ENCODE assay signal across 9 mouse cellular contexts in the genomic region with DNA sequence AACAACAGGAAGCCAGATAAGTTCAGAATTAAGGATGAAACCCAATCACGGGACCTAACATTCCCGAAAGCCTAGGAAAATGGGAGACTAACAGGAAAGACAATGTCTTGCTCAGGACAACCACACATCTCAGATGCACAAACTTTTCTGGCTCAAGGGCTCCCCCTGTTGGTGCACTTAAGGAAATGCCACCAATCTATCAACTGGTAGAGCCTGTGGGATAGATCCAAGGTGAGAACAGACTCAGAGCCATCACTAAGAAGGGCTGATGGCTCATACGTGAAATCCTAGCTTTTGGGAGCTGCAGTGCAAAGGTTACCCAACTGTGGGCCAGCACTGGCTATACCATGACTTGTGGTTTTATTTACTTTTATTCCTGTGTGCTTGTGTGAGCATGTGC. TPM values are rescaled to one million over a fixed set of nuclear protein-coding genes. Genes with fewer than 3 reads are reported as not detected.
DNase-seq lines count a peak whose midpoint lies in the region; ATAC-seq and TF ChIP-seq lines count a peak whose summit lies in the region.
"Had no signal": no experiment of that assay in that cellular context is flagged by ENCODE, and none has a peak within 500 bp of the region (broad histone marks: within the 10 kb centered on the region; RNA-seq: fewer than 3 reads in every experiment).

No protein-coding gene starts in this region.

- H3K27me3 ChIP-seq in MEL (ENCODE audit: control insufficient read depth in 1 of 2, insufficient read depth in 2 of 2, low read length in 2 of 2), result no peaks in the 10 kb centered on the region
- no peaks in the 10 kb centered on the region for H3K27me3 ChIP-seq in embryonic facial prominence, embryonic 15.5 days
- H3K27me3 ChIP-seq in heart, postnatal 0 days (ENCODE audit: control insufficient read depth, insufficient read depth, low read length), result no peaks in the 10 kb centered on the region
- no peaks in the 10 kb centered on the region for H3K27me3 ChIP-seq in lung, embryonic 15.5 days
- H3K27me3 ChIP-seq: neural tube, embryonic 12.5 days had no signal

- peak; percentile 75; the same call in 1 of the 2 replicates for ATAC-seq in embryonic facial prominence, embryonic 15.5 days (ENCODE audit: insufficient number of reproducible peaks, low FRiP score, low TSS enrichment, low read depth)
- peak; percentile 59 for ATAC-seq in heart, postnatal 0 days (ENCODE audit: insufficient read depth, low read depth)
- peak; percentile 39; the same call in 1 of the 2 replicates for ATAC-seq in lung, embryonic 15.5 days (ENCODE audit: borderline replicate concordance, extremely low read depth, low FRiP score, low TSS enrichment)

- H3K9me3 ChIP-seq in MEL (replicated peaks; ENCODE audit: insufficient read depth, low read length), result no peaks in the 10 kb centered on the region
- H3K9me3 ChIP-seq in embryonic facial prominence, embryonic 15.5 days (replicated peaks), result no peaks in the 10 kb centered on the region
- no peaks in the 10 kb centered on the region for H3K9me3 ChIP-seq in heart, postnatal 0 days (replicated peaks; ENCODE audit: control insufficient read depth, low read length)
- H3K9me3 ChIP-seq in lung, embryonic 15.5 days, result no peaks in the 10 kb centered on the region
- H3K9me3 ChIP-seq: neural tube, embryonic 12.5 days had no signal

- no peak overlapping the region for H3K27ac ChIP-seq in MEL (ENCODE audit: control insufficient read depth, low read depth, low read length)
- peak overlapping the region; percentile 72; the same call in 1 of the 2 replicates for H3K27ac ChIP-seq in embryonic facial prominence, embryonic 15.5 days (replicated peaks)
- peak overlapping the region; percentile 71; the same call in 1 of the 2 replicates for H3K27ac ChIP-seq in heart, postnatal 0 days (ENCODE audit: low read depth)
- peak overlapping the region; percentile 22; the same call in 1 of the 2 replicates for H3K27ac ChIP-seq in lung, embryonic 15.5 days
- H3K27ac ChIP-seq: neural tube, embryonic 12.5 days had no signal

- no peak overlapping the region for H3K4me3 ChIP-seq in MEL (ENCODE audit: control insufficient read depth in 1 of 2, insufficient read depth in 1 of 2, low read depth in 2 of 2, low read length in 2 of 2)
- H3K4me3 ChIP-seq in embryonic facial prominence, embryonic 15.5 days (replicated peaks), result no peak overlapping the region
- no peak overlapping the region for H3K4me3 ChIP-seq in heart, postnatal 0 days (ENCODE audit: low read depth, low read length)
- H3K4me3 ChIP-seq in lung, embryonic 15.5 days, result no peak overlapping the region
- H3K4me3 ChIP-seq: neural tube, embryonic 12.5 days had no signal

- 0 out of 2 replicates have a peak overlapping the region, but pooled peaks have one; percentile 22 for H3K4me2 ChIP-seq in embryonic facial prominence, embryonic 15.5 days (replicated peaks)
- no peak overlapping the region; the same call in 1 of the 2 replicates for H3K4me2 ChIP-seq in heart, postnatal 0 days (ENCODE audit: low read depth, low read length)
- peak overlapping the region; percentile 41; the same call in 1 of the 2 replicates for H3K4me2 ChIP-seq in lung, embryonic 15.5 days
- H3K4me2 ChIP-seq: neural tube, embryonic 12.5 days had no signal

- H3K79me2 ChIP-seq in MEL (ENCODE audit: control insufficient read depth, insufficient read depth, low read length, poor library complexity), result peaks cover 8% of the 10 kb centered on the region

- WGBS in embryonic facial prominence, embryonic 15.5 days, result 18% methylated on average over 3 of the region's 3 CpGs
- WGBS in heart, postnatal 0 days, result 5% methylated on average over 3 of the region's 3 CpGs
- 0% methylated on average over 3 of the region's 3 CpGs for WGBS in large intestine, adult 2 months
- 13% methylated on average over 3 of the region's 3 CpGs for WGBS in lung, embryonic 15.5 days

- peak; percentile 73 for TF ChIP-seq RAD21 in MEL (IDR thresholded peaks at IDR 0.05; ENCODE audit: low read depth, low read length)

- H3K36me3 ChIP-seq in MEL (ENCODE audit: control insufficient read depth in 1 of 2, insufficient read depth in 2 of 2, low read length in 2 of 2), result peaks cover 0 to 15% of the 10 kb centered on the region in 2 experiments; a peak in 2 of 4 replicates
- H3K36me3 ChIP-seq in embryonic facial prominence, embryonic 15.5 days, result peaks cover 33% of the 10 kb centered on the region
- H3K36me3 ChIP-seq in heart, postnatal 0 days (replicated peaks; ENCODE audit: control insufficient read depth, insufficient read depth, low read length), result peaks cover 18% of the 10 kb centered on the region; the same call in 1 of the 2 replicates
- H3K36me3 ChIP-seq in lung, embryonic 15.5 days, result peaks cover 54% of the 10 kb centered on the region

- TF ChIP-seq POLR2A in MEL (IDR thresholded peaks at IDR 0.05; ENCODE audit: control insufficient read depth in 1 of 2, insufficient read depth in 1 of 2, low read depth in 1 of 2, low read length in 2 of 2, poor library complexity in 1 of 2), result no peak

- no peak for TF ChIP-seq EP300 in MEL (IDR thresholded peaks at IDR 0.05; ENCODE audit: low read depth in 1 of 2, low read length in 2 of 2)
- no peak for TF ChIP-seq EP300 in heart, postnatal 0 days (IDR thresholded peaks at IDR 0.05; ENCODE audit: low read depth)

- DNase-seq in MEL (ENCODE audit: low read depth, low spot score), result peak; percentile 84
- DNase-seq in brain, adult 2 months (ENCODE audit: low read depth, low spot score), result peak; percentile 92
- DNase-seq in heart, postnatal 0 days (ENCODE audit: low spot score), result peak; percentile 88
- DNase-seq in large intestine, adult 2 months (ENCODE audit: low read depth, low spot score), result peak; percentile 86
- DNase-seq in right cerebral cortex, postnatal 14 days, result peak; percentile 67
- peak; percentile 85 for DNase-seq in urinary bladder, postnatal 14 days (ENCODE audit: low spot score)

- H3K9ac ChIP-seq in MEL (ENCODE audit: control insufficient read depth, low read depth, low read length, poor library complexity, severe bottlenecking), result no peak overlapping the region
- H3K9ac ChIP-seq in embryonic facial prominence, embryonic 15.5 days, result no peak overlapping the region
- no peak overlapping the region for H3K9ac ChIP-seq in heart, postnatal 0 days (replicated peaks; ENCODE audit: low read depth, low read length)
- no peak overlapping the region for H3K9ac ChIP-seq in lung, embryonic 15.5 days
- H3K9ac ChIP-seq: neural tube, embryonic 12.5 days had no signal

- TF ChIP-seq CTCF in MEL (IDR thresholded peaks at IDR 0.05 in 2 of 3, conservative IDR thresholded peaks at IDR 0.05 in 1 of 3; ENCODE audit: control insufficient read depth in 1 of 3, insufficient read depth in 1 of 3, low read depth in 2 of 3, low read length in 3 of 3, poor library complexity in 1 of 3, severe bottlenecking in 1 of 3), result peak; percentile 64 to 89 (median 88)
- peak; percentile 94 for TF ChIP-seq CTCF in heart, postnatal 0 days (IDR thresholded peaks at IDR 0.05; ENCODE audit: low read depth)

- H3K4me1 ChIP-seq in MEL (ENCODE audit: control insufficient read depth in 1 of 2, insufficient read depth in 2 of 2, low read length in 2 of 2), result no peaks in the 10 kb centered on the region
- peaks cover 33% of the 10 kb centered on the region for H3K4me1 ChIP-seq in embryonic facial prominence, embryonic 15.5 days
- H3K4me1 ChIP-seq in heart, postnatal 0 days (ENCODE audit: control insufficient read depth, insufficient read depth), result peaks cover 26% of the 10 kb centered on the region
- peaks cover 22% of the 10 kb centered on the region for H3K4me1 ChIP-seq in lung, embryonic 15.5 days
- H3K4me1 ChIP-seq: neural tube, embryonic 12.5 days had no signal

RNA-seq across cellular contexts. Expression of gene Pola2, which starts 7.3 kb away (rescaled TPM):
- total RNA-seq in MEL (2012; rRNA removed), result 75.3 and 77.3 TPM in 2 replicates
- 100 to 1,000 TPM in 1 of 2 experiments, 10 to 100 TPM in 1; 99.4 to 126 TPM for polyA plus RNA-seq in MEL (2012; ENCODE audit: insufficient read depth in 1 of 2, insufficient read length in 2 of 2, low read depth in 1 of 2, low replicate concordance in 2 of 2, missing spikeins in 1 of 2)
- polyA plus RNA-seq in embryonic facial prominence, embryonic 15.5 days (2015; fragmentation: Nextera tagmentation; extraction: Ambion mirVana), result 59.6 and 65.4 TPM in 2 replicates
- 44.7 and 64.3 TPM in 2 replicates for total RNA-seq in heart, postnatal 0 days (2014; rRNA removed; ENCODE audit: low replicate concordance)
- 32.7 and 34.1 TPM in 2 replicates for polyA plus RNA-seq in heart, postnatal 0 days (2015; fragmentation: Nextera tagmentation; extraction: Ambion mirVana)
- 44.6 and 56.0 TPM in 2 replicates for polyA plus RNA-seq in large intestine, adult 2 months (2012; rRNA removed)
- polyA plus RNA-seq in lung, embryonic 15.5 days (2015; fragmentation: Nextera tagmentation; extraction: Ambion mirVana), result 72.3 and 75.3 TPM in 2 replicates

RNA-seq across cellular contexts. Expression of gene Slc22a20, which starts 29.3 kb away (rescaled TPM):
- not detected in 2 replicates for total RNA-seq in MEL (2012; rRNA removed)
- polyA plus RNA-seq in MEL (2012; ENCODE audit: insufficient read depth in 1 of 2, insufficient read length in 2 of 2, low read depth in 1 of 2, low replicate concordance in 2 of 2, missing spikeins in 1 of 2), result not detected
- not detected in 2 replicates for polyA plus RNA-seq in embryonic facial prominence, embryonic 15.5 days (2015; fragmentation: Nextera tagmentation; extraction: Ambion mirVana)
- total RNA-seq in heart, postnatal 0 days (2014; rRNA removed; ENCODE audit: low replicate concordance), result not detected in 2 replicates
- polyA plus RNA-seq in heart, postnatal 0 days (2015; fragmentation: Nextera tagmentation; extraction: Ambion mirVana), result not detected in 2 replicates
- polyA plus RNA-seq in large intestine, adult 2 months (2012; rRNA removed), result 0.05 TPM in 1 of 2 replicates, not detected in the other
- not detected in 2 replicates for polyA plus RNA-seq in lung, embryonic 15.5 days (2015; fragmentation: Nextera tagmentation; extraction: Ambion mirVana)
- polyA plus RNA-seq: neural tube, embryonic 12.5 days had no signal

RNA-seq across cellular contexts. Expression of gene Cdc42ep2, which starts 32.1 kb away (rescaled TPM):
- total RNA-seq in MEL (2012; rRNA removed), result 0.75 and 1.1 TPM in 2 replicates
- polyA plus RNA-seq in MEL (2012; ENCODE audit: insufficient read depth in 1 of 2, insufficient read length in 2 of 2, low read depth in 1 of 2, low replicate concordance in 2 of 2, missing spikeins in 1 of 2), result 1 to 10 TPM in 1 of 2 experiments, not detected in 1; 1.7 TPM
- polyA plus RNA-seq in embryonic facial prominence, embryonic 15.5 days (2015; fragmentation: Nextera tagmentation; extraction: Ambion mirVana), result 11.0 TPM in 2 replicates
- total RNA-seq in heart, postnatal 0 days (2014; rRNA removed; ENCODE audit: low replicate concordance), result 15.7 and 17.4 TPM in 2 replicates
- polyA plus RNA-seq in heart, postnatal 0 days (2015; fragmentation: Nextera tagmentation; extraction: Ambion mirVana), result 8.8 and 9.5 TPM in 2 replicates
- polyA plus RNA-seq in large intestine, adult 2 months (2012; rRNA removed), result 20.1 and 26.0 TPM in 2 replicates
- polyA plus RNA-seq in lung, embryonic 15.5 days (2015; fragmentation: Nextera tagmentation; extraction: Ambion mirVana), result 12.0 and 14.1 TPM in 2 replicates

RNA-seq across cellular contexts. Expression of gene Dpf2, which starts 43.9 kb away (rescaled TPM):
- 45.7 and 58.6 TPM in 2 replicates for total RNA-seq in MEL (2012; rRNA removed)
- 100 to 1,000 TPM; 133 to 166 TPM for polyA plus RNA-seq in MEL (2012; ENCODE audit: insufficient read depth in 1 of 2, insufficient read length in 2 of 2, low read depth in 1 of 2, low replicate concordance in 2 of 2, missing spikeins in 1 of 2)
- 144 and 167 TPM in 2 replicates for polyA plus RNA-seq in embryonic facial prominence, embryonic 15.5 days (2015; fragmentation: Nextera tagmentation; extraction: Ambion mirVana)
- 57.8 and 91.8 TPM in 2 replicates for total RNA-seq in heart, postnatal 0 days (2014; rRNA removed; ENCODE audit: low replicate concordance)
- polyA plus RNA-seq in heart, postnatal 0 days (2015; fragmentation: Nextera tagmentation; extraction: Ambion mirVana), result 60.5 and 61.4 TPM in 2 replicates
- polyA plus RNA-seq in large intestine, adult 2 months (2012; rRNA removed), result 69.6 and 84.6 TPM in 2 replicates
- polyA plus RNA-seq in lung, embryonic 15.5 days (2015; fragmentation: Nextera tagmentation; extraction: Ambion mirVana), result 142 and 147 TPM in 2 replicates

RNA-seq across cellular contexts. Expression of gene Capn1, which starts 59.0 kb away (rescaled TPM):
- 42.5 and 43.4 TPM in 2 replicates for total RNA-seq in MEL (2012; rRNA removed)
- polyA plus RNA-seq in MEL (2012; ENCODE audit: insufficient read depth in 1 of 2, insufficient read length in 2 of 2, low read depth in 1 of 2, low replicate concordance in 2 of 2, missing spikeins in 1 of 2), result 10 to 100 TPM in 1 of 2 experiments, not detected in 1; 75.2 TPM
- polyA plus RNA-seq in embryonic facial prominence, embryonic 15.5 days (2015; fragmentation: Nextera tagmentation; extraction: Ambion mirVana), result 22.1 and 22.4 TPM in 2 replicates
- total RNA-seq in heart, postnatal 0 days (2014; rRNA removed; ENCODE audit: low replicate concordance), result 18.9 and 19.3 TPM in 2 replicates
- 4.9 and 5.3 TPM in 2 replicates for polyA plus RNA-seq in heart, postnatal 0 days (2015; fragmentation: Nextera tagmentation; extraction: Ambion mirVana)
- 102 and 120 TPM in 2 replicates for polyA plus RNA-seq in large intestine, adult 2 months (2012; rRNA removed)
- polyA plus RNA-seq in lung, embryonic 15.5 days (2015; fragmentation: Nextera tagmentation; extraction: Ambion mirVana), result 8.8 and 11.6 TPM in 2 replicates
